Comparison of ENCODE assay signal across 19 mouse cellular contexts in genomic region chr2:33359184-33359583, GRCm38 (mm10). TPM values are rescaled to one million over a fixed set of nuclear protein-coding genes. Genes with fewer than 3 reads are reported as not detected.
DNase-seq lines count a peak whose midpoint lies in the region; ATAC-seq lines count a peak whose summit lies in the region.
"Had no signal": no experiment of that assay in that cellular context is flagged by ENCODE, and none has a peak within 500 bp of the region (broad histone marks: within the 10 kb centered on the region; RNA-seq: fewer than 3 reads in every experiment).

No protein-coding gene starts in this region.

- DNase-seq in 3134 (ENCODE audit: extremely low read depth, insufficient read length, low spot score) (peak; percentile 63), 3T3-L1 (ENCODE audit: low read depth, low spot score) (peak; percentile 69)
- peak; percentile 28 to 45 for DNase-seq in monocyte, adult 2 months (ENCODE audit: low read depth in 1 of 2, low spot score in 2 of 2)
- DNase-seq in adrenal gland, adult (ENCODE audit: inconsistent age in 2 of 2, low spot score in 1 of 2): no peak
- DNase-seq in left cerebral cortex, postnatal 25 days (ENCODE audit: low spot score in 2 of 2): no peak
- no peak for DNase-seq in cerebellum, adult 9-11 months
- DNase-seq: adrenal gland, postnatal 25 days; cerebellum, adult 2 months; gastrocnemius, postnatal 10 days; heart, adult 18-20 months; left cerebral cortex, postnatal 4 days; liver; lung, postnatal 10 days; right cerebral cortex, adult 18-20 months; thymus, postnatal 14 days had no signal

- ATAC-seq in common myeloid progenitor, adult 5-6 weeks (replicated peaks; ENCODE audit: low read depth, poor library complexity, severe bottlenecking): peak; percentile 99
- ATAC-seq: hindbrain, postnatal 0 days; intestine, postnatal 0 days; midbrain, embryonic 16.5 days had no signal

- intact Hi-C loops in left cerebral cortex, postnatal 25 days (cut with DNase I): no loop called here

RNA-seq across cellular contexts. Expression of gene Ralgps1, which starts 12.1 kb away (rescaled TPM):
- 2.0 and 2.3 TPM in 2 replicates for total RNA-seq in common myeloid progenitor, adult 5-6 weeks (2017)
- total RNA-seq in left cerebral cortex, postnatal 25 days (2021): 10 to 100 TPM; 56.8 to 59.2 TPM

Comparison
In these comparisons a context has a peak if more than half of its experiments do, and no peak if none do; other contexts are left out.
1. DNase-seq: peak in 3134 (single experiment), 3T3-L1 (single experiment) and monocyte, adult 2 months (2 of 2); none in adrenal gland, adult (0 of 2), left cerebral cortex, postnatal 25 days (0 of 2) and cerebellum, adult 9-11 months (single experiment).
2. RNA of gene Ralgps1, which starts 12.1 kb away (total RNA-seq): 56.8 to 59.2 TPM in left cerebral cortex, postnatal 25 days; 2.0 to 2.3 TPM in common myeloid progenitor, adult 5-6 weeks; every median in the first group is over 10 times any median in the second.